8 mouse cellular contexts compared by ENCODE assay signal in the genomic region with DNA sequence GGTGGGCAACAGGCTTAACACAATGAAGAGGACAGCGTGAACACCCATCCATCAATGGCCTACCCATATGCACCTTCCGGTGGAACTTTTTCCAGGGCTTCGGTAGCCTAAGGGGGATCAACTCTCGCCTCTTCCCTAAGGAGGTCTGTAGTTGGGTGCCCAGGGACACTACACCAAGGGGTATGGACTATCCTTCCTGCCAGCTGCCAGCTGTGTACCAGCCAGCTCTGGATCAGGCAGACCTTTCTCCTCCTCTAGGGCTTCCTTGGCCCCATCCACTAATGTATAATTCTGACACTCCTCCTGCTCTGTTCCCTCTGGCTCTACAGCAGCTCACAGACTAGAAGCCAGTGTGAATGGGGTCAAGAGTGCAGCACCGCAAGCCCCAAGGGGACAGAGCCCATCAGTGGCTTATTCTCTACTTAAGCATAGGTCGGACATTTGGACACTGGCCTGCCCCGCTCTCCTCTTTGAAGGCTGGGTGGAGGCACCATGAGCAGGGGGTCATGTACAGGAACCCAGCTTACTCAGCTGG. TPM values are rescaled to one million over a fixed set of nuclear protein-coding genes. Genes with fewer than 3 reads are reported as not detected.
DNase-seq lines count a peak whose midpoint lies in the region; ATAC-seq lines count a peak whose summit lies in the region.

No protein-coding gene starts in this region.

- H3K9me3 ChIP-seq in megakaryocyte, embryonic 14.5 days, result no peaks in the 10 kb centered on the region
- no peaks in the 10 kb centered on the region for H3K9me3 ChIP-seq in embryonic facial prominence, embryonic 14.5 days (ENCODE audit: control insufficient read depth, low read length)
- H3K9me3 ChIP-seq in limb, embryonic 12.5 days, result no peaks in the 10 kb centered on the region
- H3K9me3 ChIP-seq in stomach, embryonic 15.5 days, result no peaks in the 10 kb centered on the region

- WGBS in embryonic facial prominence, embryonic 14.5 days, result 14% methylated on average over 7 of the region's 7 CpGs
- WGBS in limb, embryonic 12.5 days, result 26% methylated on average over 7 of the region's 7 CpGs
- 32% methylated on average over 7 of the region's 7 CpGs for WGBS in stomach, embryonic 15.5 days

- H3K9ac ChIP-seq in embryonic facial prominence, embryonic 14.5 days (ENCODE audit: low read depth, low read length), result peak overlapping the region; percentile 73
- H3K9ac ChIP-seq in limb, embryonic 12.5 days (replicated peaks), result peak overlapping the region; percentile 79
- H3K9ac ChIP-seq in stomach, embryonic 15.5 days, result peak overlapping the region; percentile 61

- H3K36me3 ChIP-seq in megakaryocyte, embryonic 14.5 days (replicated peaks; ENCODE audit: low read length), result peaks cover 41% of the 10 kb centered on the region
- peaks cover 24% of the 10 kb centered on the region for H3K36me3 ChIP-seq in embryonic facial prominence, embryonic 14.5 days (ENCODE audit: control insufficient read depth, insufficient read depth, low read length)
- H3K36me3 ChIP-seq in limb, embryonic 12.5 days, result peaks cover 26% of the 10 kb centered on the region
- peaks cover 22% of the 10 kb centered on the region for H3K36me3 ChIP-seq in stomach, embryonic 15.5 days

- peak overlapping the region; percentile 97 for H3K27ac ChIP-seq in embryonic facial prominence, embryonic 14.5 days (replicated peaks; ENCODE audit: low read depth, low read length)
- peak overlapping the region; percentile 99 for H3K27ac ChIP-seq in limb, embryonic 12.5 days
- peak overlapping the region; percentile 95 for H3K27ac ChIP-seq in stomach, embryonic 15.5 days

- no peaks in the 10 kb centered on the region for H3K27me3 ChIP-seq in megakaryocyte, embryonic 14.5 days (replicated peaks)
- H3K27me3 ChIP-seq in embryonic facial prominence, embryonic 14.5 days (replicated peaks; ENCODE audit: control insufficient read depth, insufficient read depth, low read length), result no peaks in the 10 kb centered on the region
- no peaks in the 10 kb centered on the region for H3K27me3 ChIP-seq in limb, embryonic 12.5 days
- H3K27me3 ChIP-seq in stomach, embryonic 15.5 days (replicated peaks), result no peaks in the 10 kb centered on the region

- peak overlapping the region; percentile 83 for H3K4me2 ChIP-seq in embryonic facial prominence, embryonic 14.5 days (ENCODE audit: low read depth, low read length)
- peak overlapping the region; percentile 98 for H3K4me2 ChIP-seq in limb, embryonic 12.5 days
- H3K4me2 ChIP-seq in stomach, embryonic 15.5 days, result peak overlapping the region; percentile 81

- ATAC-seq in megakaryocyte, adult 5-6 weeks (ENCODE audit: poor library complexity, severe bottlenecking), result no peak
- ATAC-seq in embryonic facial prominence, embryonic 14.5 days (ENCODE audit: low read depth), result no peak
- ATAC-seq in limb, embryonic 12.5 days (ENCODE audit: insufficient number of reproducible peaks, insufficient read depth, low FRiP score, low TSS enrichment, low read depth), result no peak
- ATAC-seq in stomach, embryonic 15.5 days (ENCODE audit: insufficient read depth, low FRiP score, low read depth), result no peak

- peak overlapping the region; percentile 98 for H3K4me3 ChIP-seq in megakaryocyte, embryonic 14.5 days (replicated peaks)
- H3K4me3 ChIP-seq in embryonic facial prominence, embryonic 14.5 days (ENCODE audit: low read depth, low read length), result peak overlapping the region; percentile 58
- peak overlapping the region; percentile 59 for H3K4me3 ChIP-seq in limb, embryonic 12.5 days (replicated peaks)
- H3K4me3 ChIP-seq in stomach, embryonic 15.5 days (replicated peaks), result peak overlapping the region; percentile 53

- peaks cover 90% of the 10 kb centered on the region for H3K4me1 ChIP-seq in megakaryocyte, embryonic 14.5 days
- H3K4me1 ChIP-seq in embryonic facial prominence, embryonic 14.5 days (ENCODE audit: control insufficient read depth, insufficient read depth, low read length), result peaks cover 42% of the 10 kb centered on the region
- peaks cover 77% of the 10 kb centered on the region for H3K4me1 ChIP-seq in limb, embryonic 12.5 days (replicated peaks)
- H3K4me1 ChIP-seq in stomach, embryonic 15.5 days, result peaks cover 64% of the 10 kb centered on the region

- no peak for DNase-seq in embryonic facial prominence, embryonic 14.5 days (ENCODE audit: low spot score)
- no peak for DNase-seq in adrenal gland, postnatal 36 days
- DNase-seq in testis, postnatal 10 days (ENCODE audit: low spot score), result no peak
- DNase-seq in left cerebral cortex, adult 18-20 months (ENCODE audit: low spot score in 2 of 2), result no peak

RNA-seq across cellular contexts. Expression of a gene that starts 1.0 kb away (rescaled TPM):
- 427 and 497 TPM in 2 replicates for polyA plus RNA-seq in megakaryocyte, embryonic 14.5 days (2012; ENCODE audit: insufficient read depth, low replicate concordance)
- total RNA-seq in megakaryocyte, adult 5-6 weeks (2015), result 20.2 and 20.3 TPM in 2 replicates
- total RNA-seq in megakaryocyte, adult 5-6 weeks (2017), result 25.5 and 35.5 TPM in 2 replicates
- 200 and 225 TPM in 2 replicates for polyA plus RNA-seq in embryonic facial prominence, embryonic 14.5 days (2014; fragmentation: Nextera tagmentation; extraction: Ambion mirVana)
- 221 and 225 TPM in 2 replicates for polyA plus RNA-seq in limb, embryonic 12.5 days (2016; fragmentation: Nextera tagmentation; extraction: Ambion mirVana)
- polyA plus RNA-seq in stomach, embryonic 15.5 days (2015; fragmentation: Nextera tagmentation; extraction: Ambion mirVana), result 252 and 255 TPM in 2 replicates
- total RNA-seq in adrenal gland, postnatal 36 days (2021), result 10 to 100 TPM; 49.8 to 56.0 TPM
- 1 to 10 TPM; 2.6 to 3.6 TPM for total RNA-seq in left cerebral cortex, adult 18-20 months (2021)

RNA-seq across cellular contexts. Expression of a gene that starts 6.6 kb away (rescaled TPM):
- polyA plus RNA-seq in megakaryocyte, embryonic 14.5 days (2012; ENCODE audit: insufficient read depth, low replicate concordance), result 57.7 and 180 TPM in 2 replicates
- total RNA-seq in megakaryocyte, adult 5-6 weeks (2015), result 342 and 413 TPM in 2 replicates
- total RNA-seq in megakaryocyte, adult 5-6 weeks (2017), result 286 and 294 TPM in 2 replicates
- polyA plus RNA-seq in embryonic facial prominence, embryonic 14.5 days (2014; fragmentation: Nextera tagmentation; extraction: Ambion mirVana), result 507 and 572 TPM in 2 replicates
- polyA plus RNA-seq in limb, embryonic 12.5 days (2016; fragmentation: Nextera tagmentation; extraction: Ambion mirVana), result 351 and 355 TPM in 2 replicates
- 443 and 450 TPM in 2 replicates for polyA plus RNA-seq in stomach, embryonic 15.5 days (2015; fragmentation: Nextera tagmentation; extraction: Ambion mirVana)
- 100 to 1,000 TPM; 211 to 228 TPM for total RNA-seq in adrenal gland, postnatal 36 days (2021)
- total RNA-seq in left cerebral cortex, adult 18-20 months (2021), result 100 to 1,000 TPM; 103 to 111 TPM

RNA-seq across cellular contexts. Expression of a gene that starts 7.1 kb away (rescaled TPM):
- polyA plus RNA-seq in megakaryocyte, embryonic 14.5 days (2012; ENCODE audit: insufficient read depth, low replicate concordance), result 11.7 and 40.4 TPM in 2 replicates
- 92.3 and 93.8 TPM in 2 replicates for total RNA-seq in megakaryocyte, adult 5-6 weeks (2015)
- 52.7 and 70.7 TPM in 2 replicates for total RNA-seq in megakaryocyte, adult 5-6 weeks (2017)
- polyA plus RNA-seq in embryonic facial prominence, embryonic 14.5 days (2014; fragmentation: Nextera tagmentation; extraction: Ambion mirVana), result 22.1 and 24.7 TPM in 2 replicates
- polyA plus RNA-seq in limb, embryonic 12.5 days (2016; fragmentation: Nextera tagmentation; extraction: Ambion mirVana), result 11.7 and 14.6 TPM in 2 replicates
- polyA plus RNA-seq in stomach, embryonic 15.5 days (2015; fragmentation: Nextera tagmentation; extraction: Ambion mirVana), result 21.0 and 25.5 TPM in 2 replicates
- 10 to 100 TPM; 37.5 to 64.9 TPM for total RNA-seq in adrenal gland, postnatal 36 days (2021)
- total RNA-seq in left cerebral cortex, adult 18-20 months (2021), result 10 to 100 TPM; 15.8 to 19.3 TPM

RNA-seq across cellular contexts. Expression of a gene that starts 25.7 kb away (rescaled TPM):
- polyA plus RNA-seq in megakaryocyte, embryonic 14.5 days (2012; ENCODE audit: insufficient read depth, low replicate concordance), result 36.7 and 70.8 TPM in 2 replicates
- total RNA-seq in megakaryocyte, adult 5-6 weeks (2015), result 5.7 and 7.1 TPM in 2 replicates
- 3.6 and 3.9 TPM in 2 replicates for total RNA-seq in megakaryocyte, adult 5-6 weeks (2017)
- 17.4 and 22.4 TPM in 2 replicates for polyA plus RNA-seq in embryonic facial prominence, embryonic 14.5 days (2014; fragmentation: Nextera tagmentation; extraction: Ambion mirVana)
- 35.8 and 42.0 TPM in 2 replicates for polyA plus RNA-seq in limb, embryonic 12.5 days (2016; fragmentation: Nextera tagmentation; extraction: Ambion mirVana)
- polyA plus RNA-seq in stomach, embryonic 15.5 days (2015; fragmentation: Nextera tagmentation; extraction: Ambion mirVana), result 15.9 and 23.1 TPM in 2 replicates
- 10 to 100 TPM in 1 of 2 experiments, 1 to 10 TPM in 1; 6.6 to 12.2 TPM for total RNA-seq in adrenal gland, postnatal 36 days (2021)
- 10 to 100 TPM; 15.6 to 16.4 TPM for total RNA-seq in left cerebral cortex, adult 18-20 months (2021)

RNA-seq across cellular contexts. Expression of a gene that starts 31.2 kb away (rescaled TPM):
- polyA plus RNA-seq in megakaryocyte, embryonic 14.5 days (2012; ENCODE audit: insufficient read depth, low replicate concordance), result not detected in 2 replicates
- total RNA-seq in megakaryocyte, adult 5-6 weeks (2015), result not detected in 2 replicates
- total RNA-seq in megakaryocyte, adult 5-6 weeks (2017), result not detected in 2 replicates
- 30.9 and 51.1 TPM in 2 replicates for polyA plus RNA-seq in embryonic facial prominence, embryonic 14.5 days (2014; fragmentation: Nextera tagmentation; extraction: Ambion mirVana)
- 4.1 and 4.4 TPM in 2 replicates for polyA plus RNA-seq in limb, embryonic 12.5 days (2016; fragmentation: Nextera tagmentation; extraction: Ambion mirVana)
- 11.7 and 14.8 TPM in 2 replicates for polyA plus RNA-seq in stomach, embryonic 15.5 days (2015; fragmentation: Nextera tagmentation; extraction: Ambion mirVana)
- 1 to 10 TPM in 1 of 2 experiments, under 1 TPM in 1; 0.89 to 1.3 TPM for total RNA-seq in adrenal gland, postnatal 36 days (2021)
- 10 to 100 TPM; 26.1 to 28.6 TPM for total RNA-seq in left cerebral cortex, adult 18-20 months (2021)
